Mouse (Mus musculus): ENCODE measurements around the gene Etnppl.

Etnppl gene

DNA sequence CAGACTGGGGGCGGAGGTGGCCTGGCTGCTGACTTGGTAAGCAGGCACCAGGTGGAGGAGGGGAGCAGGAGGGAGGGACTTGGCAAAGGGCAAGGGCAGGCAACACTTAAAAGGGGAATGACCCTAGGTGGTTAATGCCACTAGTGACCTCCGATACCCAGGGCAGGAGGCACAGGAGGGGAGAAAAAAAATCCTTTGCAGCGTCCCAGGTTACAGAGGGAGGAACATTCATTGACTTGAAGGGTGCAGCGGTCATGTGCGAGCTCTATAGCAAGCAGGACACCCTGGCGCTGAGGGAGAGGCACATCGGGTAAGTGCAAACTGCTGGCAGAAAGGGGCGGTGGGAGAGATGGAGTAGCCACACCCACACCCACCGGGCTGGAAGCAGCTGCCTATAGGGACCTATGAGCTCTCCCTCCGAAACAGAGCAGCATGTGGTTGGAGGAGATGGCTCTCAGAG, at the start of gene Etnppl:
Etnppl (plus strand) TSS at position 10 of the 460 bp plus-strand sequence.
- in situ Hi-C loops (cut with MboI; ENCODE audit: low sequenced_read_pairs), result no loop called here

- in situ Hi-C loops (cut with MboI; ENCODE audit: low sequenced_read_pairs), result loop anchor here (25.0 kb wide), 1 partner anchor 456 kb away; no protein-coding TSS in a partner anchor
Observed at GRCm38 (mm10) chr3:130568331-130569095, 48.7 kb upstream of the Etnppl start.

- in situ Hi-C loops (cut with MboI; ENCODE audit: low sequenced_read_pairs), result loop anchor here (25.0 kb wide), 1 partner anchor 461 kb away; no protein-coding TSS in a partner anchor
Observed at GRCm38 (mm10) chr3:130573243-130573642, 44.0 kb upstream of the Etnppl start.

DNA sequence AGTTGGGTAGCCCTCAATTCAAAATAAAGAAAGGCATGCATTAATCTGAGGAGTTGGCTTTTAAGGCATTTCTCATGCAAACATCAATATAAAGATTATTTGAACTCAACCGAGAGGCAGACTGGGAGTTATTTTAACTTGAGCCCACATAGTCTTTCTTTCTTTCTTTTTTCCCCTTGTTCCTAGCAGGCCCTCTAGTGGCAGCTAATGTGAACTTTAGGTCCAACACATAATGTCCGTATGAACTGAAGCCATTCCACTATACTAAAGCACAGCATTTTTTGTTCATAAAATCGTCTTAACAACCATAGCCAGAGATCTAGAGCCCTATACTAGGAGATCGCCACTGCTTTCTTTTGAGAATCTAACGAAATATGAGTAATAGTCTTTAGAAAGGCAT, 42.6 kb upstream of the Etnppl start:
- in situ Hi-C loops (cut with MboI; ENCODE audit: low sequenced_read_pairs), result loop anchor here (25.0 kb wide), 1 partner anchor 462 kb away; no protein-coding TSS in a partner anchor

GRCm38 (mm10) chr3:130576683-130577082, 40.6 kb upstream of the Etnppl start:
- in situ Hi-C loops (cut with MboI; ENCODE audit: low sequenced_read_pairs), result no loop called here

- in situ Hi-C loops (cut with MboI; ENCODE audit: low sequenced_read_pairs), result no loop called here
Observed at GRCm38 (mm10) chr3:130579501-130579900, 37.7 kb upstream of the Etnppl start.

GRCm38 (mm10) chr3:130581577-130581976, 35.7 kb upstream of the Etnppl start:
- in situ Hi-C loops (cut with MboI; ENCODE audit: low sequenced_read_pairs), result no loop called here

DNA sequence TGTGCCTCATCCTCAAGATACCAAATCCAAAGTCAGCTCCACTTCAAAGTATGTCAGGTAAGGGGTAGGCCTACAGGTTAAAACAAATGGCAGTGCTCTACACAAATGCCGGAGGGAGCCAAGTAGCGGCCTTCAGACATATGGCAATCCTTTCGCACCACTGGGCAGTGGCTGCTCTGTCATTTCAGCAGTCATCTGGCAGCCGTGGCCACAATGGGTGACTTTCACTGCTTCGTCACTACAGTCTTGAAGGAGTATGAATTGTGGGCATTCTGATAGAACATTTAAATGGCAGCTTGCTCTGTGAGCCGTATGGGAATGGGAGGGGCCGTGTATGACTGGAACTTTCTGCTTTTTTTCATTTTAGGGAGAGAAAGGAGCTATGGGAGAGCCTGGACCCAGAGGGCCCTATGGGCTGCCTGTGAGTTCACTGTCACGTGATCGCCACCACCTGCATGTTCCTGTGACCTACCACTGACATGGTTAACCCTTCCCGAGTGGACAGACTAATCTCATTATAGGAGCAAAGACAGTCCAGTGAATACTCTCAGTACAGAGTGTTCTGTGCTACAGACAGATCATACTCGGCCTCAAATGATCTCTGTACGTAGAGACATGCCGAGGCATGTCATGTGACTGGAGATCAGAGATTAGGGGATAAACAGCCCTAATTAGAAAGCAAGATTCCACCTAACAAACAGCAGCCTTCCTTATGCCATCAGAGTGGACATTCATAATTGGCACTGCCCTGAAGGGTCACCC, 34.2 kb upstream of the Etnppl start:
- in situ Hi-C loops (cut with MboI; ENCODE audit: low sequenced_read_pairs), result no loop called here

DNA sequence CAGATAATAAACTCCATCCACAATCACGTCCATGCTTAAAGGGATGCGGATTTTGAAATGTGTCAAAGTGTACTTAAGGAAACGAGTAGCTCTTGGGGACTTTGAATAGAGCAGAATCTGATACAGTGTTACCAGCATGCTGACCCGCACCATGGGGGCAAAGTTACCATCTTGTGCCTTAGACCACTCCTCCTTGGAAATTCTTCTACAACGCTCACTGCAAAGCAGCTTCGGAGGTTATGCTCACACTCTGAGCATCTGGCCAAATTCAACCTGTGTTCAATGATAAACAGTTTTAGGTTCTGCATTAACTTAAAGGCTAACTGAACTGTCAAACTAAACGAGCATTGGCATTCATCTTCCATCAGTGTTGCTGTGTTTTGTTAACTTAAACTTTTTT, 33.2 kb upstream of the Etnppl start:
- in situ Hi-C loops (cut with MboI; ENCODE audit: low sequenced_read_pairs), result no loop called here

- in situ Hi-C loops (cut with MboI; ENCODE audit: low sequenced_read_pairs), result no loop called here
Observed at GRCm38 (mm10) chr3:130595050-130595449, 22.2 kb upstream of the Etnppl start.

DNA sequence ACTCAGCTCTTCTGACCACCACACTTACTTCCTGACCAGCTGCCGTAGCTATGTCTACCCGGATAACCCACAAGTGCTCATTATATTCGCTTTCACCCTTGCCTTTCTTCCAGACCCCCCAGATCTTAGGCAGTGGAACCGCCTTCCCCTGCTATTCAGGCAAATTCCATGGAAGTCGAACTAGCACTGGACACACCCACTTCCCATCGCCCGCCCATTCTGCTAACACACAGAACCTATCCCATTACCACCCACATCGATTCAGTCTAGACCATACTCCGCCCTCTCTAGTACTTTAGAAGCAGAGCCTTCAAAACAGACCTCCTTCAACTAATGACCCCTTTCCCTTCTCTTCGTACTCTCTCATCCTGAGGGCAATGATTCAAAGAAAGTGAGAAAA, 15.8 kb upstream of the Etnppl start:
- in situ Hi-C loops (cut with MboI; ENCODE audit: low sequenced_read_pairs), result no loop called here

- in situ Hi-C loops (cut with MboI; ENCODE audit: low sequenced_read_pairs), result no loop called here
Observed at GRCm38 (mm10) chr3:130607924-130608323, 9.3 kb upstream of the Etnppl start.

DNA sequence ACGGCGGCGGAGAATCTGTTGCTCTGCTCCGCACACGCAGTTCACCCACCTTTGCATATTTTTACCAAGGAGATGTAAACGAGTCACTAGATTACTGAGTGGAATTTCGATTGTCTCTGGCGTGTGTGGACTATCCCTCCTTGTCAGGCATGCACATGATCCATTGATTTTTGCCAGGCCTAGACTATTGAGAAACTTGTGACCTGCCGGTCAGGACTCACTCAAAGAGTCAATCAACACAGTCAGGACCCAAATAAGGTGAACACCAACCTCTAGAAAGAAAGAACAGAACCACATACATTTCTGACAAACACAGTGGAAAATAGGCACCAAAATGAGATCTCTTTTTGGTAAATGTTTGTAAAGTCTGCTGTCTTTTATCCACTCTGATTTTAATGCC, 2.8 kb upstream of the Etnppl start:
- in situ Hi-C loops (cut with MboI; ENCODE audit: low sequenced_read_pairs), result no loop called here

DNA sequence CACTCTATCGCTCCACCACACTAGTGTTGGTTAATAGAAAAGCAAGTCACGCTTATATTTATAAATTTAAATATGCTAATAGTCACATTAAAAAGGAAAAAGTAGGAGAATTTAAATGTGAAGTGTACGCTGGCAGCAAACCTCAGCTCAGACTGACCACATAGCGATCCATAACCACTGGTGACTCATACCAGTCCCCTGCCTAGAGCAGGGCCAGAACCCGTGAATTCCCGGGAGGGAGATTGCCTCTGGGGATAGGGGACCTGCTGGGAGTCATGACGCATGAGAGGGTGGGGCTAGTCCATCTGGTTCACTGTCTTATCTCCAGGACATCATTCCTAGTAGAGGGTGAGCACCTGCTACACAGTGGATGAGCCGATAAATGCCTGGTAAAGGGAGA, 1.6 kb upstream of the Etnppl start:
- in situ Hi-C loops (cut with MboI; ENCODE audit: low sequenced_read_pairs), result no loop called here

- in situ Hi-C loops (cut with MboI; ENCODE audit: low sequenced_read_pairs), result no loop called here
Observed at GRCm38 (mm10) chr3:130620517-130621146, 3.4 kb downstream of the Etnppl start.

DNA sequence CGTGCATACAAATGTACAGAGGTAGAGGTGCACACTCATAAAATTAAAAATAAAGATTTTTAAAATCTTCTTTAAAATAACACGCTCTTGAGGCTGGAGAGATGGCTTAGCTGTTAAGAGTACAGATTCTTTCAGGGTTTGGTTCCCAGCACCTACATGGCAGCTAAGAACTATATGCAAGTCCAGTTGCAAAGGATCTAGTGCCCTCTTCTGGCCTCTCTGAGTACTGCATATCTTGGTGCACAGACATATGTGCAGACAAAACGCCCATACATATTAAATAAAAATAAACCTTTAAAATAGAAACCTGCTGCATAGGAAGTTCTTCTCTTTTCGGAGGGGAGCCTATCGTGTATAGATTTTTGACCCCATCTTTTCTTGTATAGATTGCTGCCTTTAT, 11.1 kb downstream of the Etnppl start:
- in situ Hi-C loops (cut with MboI; ENCODE audit: low sequenced_read_pairs), result no loop called here

GRCm38 (mm10) chr3:130633859-130634258, 16.6 kb downstream of the Etnppl start:
- in situ Hi-C loops (cut with MboI; ENCODE audit: low sequenced_read_pairs), result no loop called here

- in situ Hi-C loops (cut with MboI; ENCODE audit: low sequenced_read_pairs), result no loop called here
Observed at GRCm38 (mm10) chr3:130646110-130646810, 29.0 kb downstream of the Etnppl start.

DNA sequence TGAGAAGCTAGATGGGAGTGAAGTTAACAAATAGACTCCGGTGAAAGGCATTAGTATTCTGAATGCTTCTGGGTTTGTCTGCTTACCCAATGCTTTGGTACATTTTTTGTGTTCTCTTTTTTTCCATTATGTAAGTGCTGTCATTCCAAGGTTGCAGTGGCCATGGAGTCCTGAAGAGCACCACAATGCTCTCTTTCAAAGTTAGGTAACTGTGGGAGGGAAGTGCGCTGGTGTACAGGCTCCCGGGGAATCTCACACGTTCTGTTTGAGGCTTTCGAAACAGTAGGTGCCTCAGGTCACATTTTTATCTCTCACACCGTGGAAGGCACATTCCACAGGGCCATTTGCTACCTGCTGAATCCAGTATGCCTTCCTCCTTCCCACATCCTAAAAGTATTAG, 32.3 kb downstream of the Etnppl start:
- in situ Hi-C loops (cut with MboI; ENCODE audit: low sequenced_read_pairs), result no loop called here

DNA sequence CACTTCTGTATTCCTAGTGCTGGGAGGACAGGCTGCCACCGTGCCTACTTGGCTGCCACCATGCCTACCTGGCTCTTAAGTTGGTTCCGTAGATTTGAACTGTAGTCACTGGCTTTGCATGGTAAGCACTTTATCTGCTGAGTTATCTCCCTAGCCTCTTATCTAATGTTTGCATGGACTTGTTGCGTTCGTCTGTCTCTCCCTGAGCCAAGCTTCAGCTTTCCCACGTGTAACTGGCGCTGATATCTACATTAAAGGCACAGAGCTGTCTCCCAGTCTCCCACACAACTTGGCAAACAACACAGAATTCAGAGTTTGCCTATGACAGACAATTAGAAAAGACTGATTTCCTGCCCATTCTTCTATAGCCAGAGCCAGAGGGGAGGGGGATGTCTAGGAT, 43.4 kb downstream of the Etnppl start:
- in situ Hi-C loops (cut with MboI; ENCODE audit: low sequenced_read_pairs), result no loop called here

DNA sequence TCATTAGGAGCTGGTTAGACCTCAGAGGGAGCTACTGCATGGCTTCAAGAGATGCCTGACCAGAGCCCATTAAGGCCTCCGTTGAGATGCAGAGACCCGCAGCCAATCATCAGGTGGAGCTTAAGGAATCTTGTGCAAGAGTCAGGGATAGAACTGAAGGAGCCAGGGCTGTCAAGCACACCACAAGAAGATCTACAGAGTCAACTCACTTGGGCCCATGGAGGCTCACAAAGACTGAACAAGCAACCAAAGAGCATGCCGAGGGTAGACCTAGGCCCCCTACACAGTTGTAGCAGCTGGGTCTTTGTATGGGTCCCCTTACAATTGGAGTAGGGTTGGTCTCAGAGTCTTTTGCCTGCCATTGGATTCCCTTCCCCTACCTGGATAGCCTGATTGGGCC, 45.2 kb downstream of the Etnppl start:
- in situ Hi-C loops (cut with MboI; ENCODE audit: low sequenced_read_pairs), result no loop called here

Measured in CH12F3 (cell line).